Mouse (Mus musculus) monocyte, adult 59 days (primary cell): Measurements from ENCODE around the gene Actr10. TPM values are rescaled to one million over a fixed set of nuclear protein-coding genes. Genes with fewer than 3 reads are reported as not detected.

Source experiments
- total RNA-seq, 2 experiments: library from RNA; stranded (reverse); gene quantifications; one replicate each; pipeline ENCODE4 v1.2.4; 2023

The Actr10 gene
- 100 to 1,000 TPM in 1 of 2 experiments, 10 to 100 TPM in 1; 91.9 to 112 TPM for total RNA-seq

DNA sequence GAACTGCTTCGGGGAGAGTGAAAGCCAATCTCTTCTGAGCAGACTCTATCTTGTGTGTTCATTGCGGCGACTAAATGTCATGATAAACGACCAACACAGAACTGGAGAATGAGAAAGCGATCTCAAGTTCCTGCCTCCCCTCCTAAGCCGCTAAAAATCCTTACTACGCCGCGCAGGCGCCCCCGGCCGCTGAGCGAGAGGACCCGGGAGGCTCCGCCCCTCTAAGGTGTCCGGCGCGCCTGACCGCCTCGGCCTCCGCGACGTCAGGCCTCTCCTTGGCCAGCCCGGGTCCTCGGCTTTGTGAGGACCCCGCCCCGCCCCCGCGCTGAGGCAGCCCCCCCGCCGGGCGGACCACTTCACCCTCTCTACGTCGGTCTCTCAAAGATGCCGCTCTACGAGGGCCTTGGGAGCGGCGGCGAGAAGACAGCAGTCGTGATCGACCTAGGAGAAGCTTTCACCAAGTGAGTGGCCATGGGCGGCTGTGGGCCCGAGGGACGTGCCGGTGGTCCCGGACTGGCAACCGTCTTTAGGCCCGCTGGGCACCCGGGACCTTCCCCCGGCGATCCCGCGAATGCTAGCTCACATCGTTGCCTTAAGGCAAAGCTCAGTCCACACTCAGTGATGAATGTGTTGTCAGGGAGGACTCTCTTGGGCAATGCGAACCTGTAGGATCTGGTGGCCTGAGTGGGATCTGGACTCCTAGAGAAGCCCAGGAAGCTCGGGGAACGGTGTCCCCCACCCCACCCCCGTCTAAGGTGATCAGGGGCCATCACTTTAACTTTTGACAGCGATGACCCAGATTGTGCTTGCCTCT, at the start of gene Actr10:
Actr10 (plus strand) TSS at position 287 of the 814 bp plus-strand sequence.

GRCm38 (mm10) chr12:70974441-70975266, 37.0 kb downstream of the Actr10 start, which contains the start of gene Psma3:
Psma3 (plus strand) TSS chr12:70974621.

Other genes starting within 250 kb of the Actr10 start
- 1 to 10 TPM; 2.9 to 3.1 TPM for gene Frmd6, start 112.3 kb upstream of the Actr10 start, total RNA-seq
- gene Psma3, start 36.8 kb downstream of the Actr10 start, total RNA-seq = 100 to 1,000 TPM; 162 to 201 TPM
- gene Arid4a, start 78.1 kb downstream of the Actr10 start, total RNA-seq = 100 to 1,000 TPM in 1 of 2 experiments, 10 to 100 TPM in 1; 86.3 to 111 TPM
- not detected for gene Tomm20l, start 173.6 kb downstream of the Actr10 start, total RNA-seq
- gene Timm9, start 198.8 kb downstream of the Actr10 start, total RNA-seq = 10 to 100 TPM; 13.6 to 15.4 TPM
- gene 2700049A03Rik, start 199.0 kb downstream of the Actr10 start, total RNA-seq = 1 to 10 TPM; 5.2 to 7.0 TPM